Mouse (Mus musculus) bone marrow, adult 2 months (tissue): ENCODE results near the gene Lrrc15.

ENCODE experiments used
- CTCF ChIP-seq: fragments of 200-500 bp; IDR thresholded peaks from 2 replicates; pipeline ENCODE4 v1.5.1; 2011; ENCODE audit warnings: low read length, control low read depth; ENCODE audit not compliant: control insufficient read depth, insufficient read depth
- POLR2A ChIP-seq: fragments of 200-500 bp; IDR thresholded peaks from 2 replicates; pipeline ENCODE4 v1.6.1; 2011; ENCODE audit warnings: low read depth, mild to moderate bottlenecking, control low read depth, low read length, borderline replicate concordance; ENCODE audit not compliant: control insufficient read depth

- TF ChIP-seq POLR2A (no peak), CTCF (no peak)
These were observed 21.2 kb upstream of the Lrrc15 start for GRCm38 (mm10) chr16:30304236-30304635.
